Mouse (Mus musculus): ENCODE results near the gene Eif2s3x.
"Not testable (repeated sequence)": the region's sequence is repeated elsewhere in the genome, so short reads cannot be mapped to it uniquely, and the experiment has no call there.

Eif2s3x gene

DNA sequence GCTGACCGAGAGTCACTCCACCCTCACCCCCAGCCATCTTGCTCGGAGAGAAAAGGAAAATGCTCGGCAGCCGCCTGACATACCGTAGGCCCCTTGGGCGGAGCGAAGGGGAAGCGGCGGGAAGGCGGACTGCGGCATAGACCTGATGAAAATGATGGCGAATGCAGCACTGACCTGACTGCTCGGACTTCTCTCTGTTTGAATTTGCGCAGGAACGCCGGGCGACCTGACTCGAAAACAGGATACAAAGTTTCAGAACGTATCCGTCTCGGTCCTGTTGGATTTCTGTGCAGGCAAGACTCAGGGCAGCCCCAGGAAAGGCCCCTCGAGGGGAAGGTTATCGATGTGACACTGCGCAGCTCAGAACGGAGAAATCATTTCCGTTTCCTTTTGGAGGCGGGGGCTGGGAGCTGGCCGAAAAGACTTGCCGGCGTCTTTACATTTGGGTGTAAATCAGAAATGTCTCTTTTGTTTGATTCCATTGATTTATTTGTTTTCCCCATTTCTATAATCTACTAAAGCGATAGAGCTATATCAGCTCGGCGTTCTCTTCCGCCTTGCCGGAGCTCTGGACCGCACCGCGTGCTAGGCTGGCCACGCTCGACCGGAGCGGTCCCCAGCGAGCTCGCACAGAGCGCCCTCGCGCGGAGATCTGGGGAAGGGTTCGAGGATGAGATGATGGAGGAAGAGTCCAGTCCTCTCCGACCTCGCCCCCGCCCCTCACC lies at the start of gene Eif2s3x:
Gene Eif2s3x (minus strand): TSS at position 266 of the 725 bp plus-strand sequence.
- DNase-seq (ENCODE audit: low spot score), result peak; percentile 84

DNA sequence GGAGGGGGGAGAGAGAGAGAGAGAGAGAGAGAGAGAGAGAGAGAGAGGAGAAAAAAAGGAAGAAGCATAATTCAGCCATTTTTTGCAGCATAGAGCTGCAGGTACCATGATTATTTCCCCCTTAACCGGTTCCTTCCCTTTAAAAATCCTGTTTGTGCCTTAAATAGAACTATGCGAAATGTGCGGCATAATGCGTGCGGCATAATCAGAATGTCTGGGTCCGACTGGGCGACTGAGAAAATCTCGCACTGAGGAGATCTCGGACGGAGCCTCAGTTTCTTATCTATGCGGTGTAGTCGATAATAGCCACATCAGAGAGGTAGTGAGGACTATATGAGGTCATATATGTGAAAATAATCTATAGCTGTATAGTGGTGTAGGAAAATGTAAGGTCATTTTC lies 22.9 kb upstream of the Eif2s3x start:
- no peak for DNase-seq (ENCODE audit: low spot score)

DNA sequence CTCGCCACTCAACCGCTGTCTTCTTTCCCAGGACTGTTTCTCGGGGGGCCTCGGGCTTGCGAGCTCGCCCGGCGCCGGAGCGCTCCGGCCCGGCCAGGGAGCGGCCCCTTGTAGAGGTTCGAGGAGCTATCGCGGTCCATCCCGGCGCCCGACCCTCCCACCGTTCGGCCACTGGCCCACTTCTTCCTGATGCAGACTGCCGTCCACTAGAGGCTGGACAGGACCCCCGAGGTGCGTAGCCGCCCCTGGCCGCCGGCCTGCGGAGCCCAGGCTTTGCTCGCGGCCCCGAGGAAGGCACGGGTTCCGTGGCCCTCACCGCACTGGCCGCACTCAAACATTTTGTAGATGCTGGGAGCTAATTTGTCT lies 22.5 kb upstream of the Eif2s3x start:
- peak; percentile 46 for DNase-seq (ENCODE audit: low spot score)

DNA sequence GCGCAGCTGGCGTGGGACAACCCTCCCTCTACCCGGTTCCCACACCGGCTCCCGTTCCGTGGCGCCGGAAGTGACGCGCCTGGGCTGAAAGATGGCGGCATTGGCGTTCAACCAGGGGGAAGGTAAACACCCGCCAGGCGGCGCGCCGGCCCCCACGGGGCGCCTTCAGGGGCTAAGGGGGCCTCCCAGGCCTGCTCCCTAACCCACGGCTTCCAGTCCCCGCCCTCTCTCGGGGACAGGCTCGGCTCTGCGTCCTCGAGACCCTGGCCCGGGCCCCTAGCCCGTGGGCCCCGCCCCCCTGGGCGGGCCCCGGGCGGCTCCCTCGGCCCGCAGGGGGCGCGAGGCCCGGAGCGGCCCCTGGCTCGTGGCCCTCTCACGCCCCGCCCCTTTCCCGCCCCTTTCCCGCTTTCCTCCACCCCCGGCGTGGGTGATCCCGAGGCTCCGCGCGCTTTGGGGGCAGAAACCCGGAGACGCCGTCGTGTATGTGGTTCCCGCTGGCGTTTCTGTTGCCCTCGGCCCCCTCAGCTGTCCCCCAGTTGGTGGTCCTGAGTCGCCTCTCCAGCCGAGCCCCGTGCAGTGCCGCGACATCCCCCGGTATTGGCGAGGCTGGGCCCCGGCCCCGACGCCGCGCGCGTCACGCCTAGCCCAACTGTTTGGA lies 22.0 kb upstream of the Eif2s3x start, which contains the start of gene Klhl15:
Gene Klhl15 (plus strand): TSS at position 68 of the 658 bp plus-strand sequence.
- peak; percentile 90 for DNase-seq (ENCODE audit: low spot score)

DNA sequence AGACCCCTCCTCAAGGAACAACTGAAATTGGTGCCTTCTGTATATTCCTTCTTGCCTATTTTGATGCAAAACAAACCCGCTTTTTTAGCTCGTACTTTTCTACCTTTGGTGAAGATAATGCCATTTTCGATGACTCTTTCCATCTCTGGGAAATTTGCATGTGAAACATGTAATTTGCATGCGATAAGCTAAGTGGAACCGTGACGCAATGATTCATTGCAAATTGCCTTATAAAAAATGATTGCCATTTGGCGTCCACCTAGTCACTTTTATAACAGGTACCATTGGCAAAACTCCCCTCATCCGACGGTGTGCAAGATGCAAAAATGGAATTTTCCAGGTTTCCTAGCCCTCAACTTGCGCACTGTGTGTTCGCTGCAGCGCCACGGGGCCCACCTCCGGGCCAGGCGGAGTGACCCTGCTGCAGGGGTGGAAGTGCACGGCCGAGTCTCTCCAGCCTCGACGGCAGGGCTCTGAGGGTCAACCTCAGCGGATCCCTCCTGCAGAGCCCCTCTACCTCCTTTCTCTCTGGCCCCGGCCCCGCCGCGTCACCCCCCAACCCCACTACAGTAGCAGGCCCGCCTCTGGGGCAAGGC lies 21.4 kb upstream of the Eif2s3x start:
- DNase-seq (ENCODE audit: low spot score), result no peak

DNA sequence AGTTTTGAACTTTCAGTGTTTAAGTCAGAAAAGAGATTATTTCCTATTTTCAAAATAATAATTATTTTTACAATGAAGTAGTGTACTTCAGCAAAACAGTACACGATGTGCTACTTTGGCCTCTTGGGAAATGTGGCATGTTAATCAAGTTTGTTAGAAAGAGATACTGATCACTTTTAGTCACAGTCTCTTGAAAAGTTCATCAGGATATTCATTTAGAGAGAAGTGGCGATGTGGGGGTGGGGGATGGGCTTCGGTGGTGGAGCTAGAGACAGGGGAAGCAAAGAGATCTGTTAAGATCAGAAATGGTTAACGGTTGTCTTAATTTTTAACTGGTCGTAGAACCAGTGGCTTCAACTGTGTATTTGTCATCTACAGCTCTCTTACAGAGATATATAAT lies 20.8 kb upstream of the Eif2s3x start:
- DNase-seq (ENCODE audit: low spot score), result peak; percentile 38

DNA sequence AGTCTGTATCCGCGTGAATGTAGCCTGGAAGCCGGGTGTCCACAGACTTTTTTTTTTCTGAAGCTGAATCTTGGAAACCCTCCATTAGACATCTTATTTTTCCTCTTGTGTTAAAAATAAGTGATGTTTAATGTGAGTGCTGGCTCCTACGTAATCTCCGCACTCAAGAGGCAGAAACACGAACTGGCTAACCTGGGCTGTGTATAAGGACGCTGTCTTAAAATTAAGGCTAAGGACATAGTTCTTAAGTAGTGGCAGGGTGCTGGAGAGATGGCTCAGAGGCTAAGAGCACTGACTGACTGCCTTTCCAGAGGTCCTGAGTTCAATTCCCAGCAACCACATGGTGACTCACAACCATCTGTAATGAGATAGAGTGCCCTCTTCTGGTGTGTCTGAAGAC lies 722 bp upstream of the Eif2s3x start:
- no peak for DNase-seq (ENCODE audit: low spot score)

DNA sequence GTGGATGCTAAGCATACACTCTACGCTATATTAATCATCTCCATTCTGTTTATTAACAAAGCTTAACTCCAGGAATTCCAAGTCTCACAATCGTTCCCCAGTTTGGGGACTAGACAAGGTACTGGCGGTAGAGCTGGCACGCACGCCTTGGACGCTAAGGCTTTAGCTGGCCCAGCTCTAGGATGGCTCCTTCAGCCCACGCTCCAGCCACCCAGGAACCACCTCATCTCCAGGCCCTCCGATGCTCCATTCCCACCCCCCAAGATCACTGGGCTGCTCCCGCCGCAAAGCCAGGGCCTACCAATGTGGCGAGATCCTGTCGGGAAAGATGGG lies 432 bp downstream of the Eif2s3x start:
- no peak for DNase-seq (ENCODE audit: low spot score)

DNA sequence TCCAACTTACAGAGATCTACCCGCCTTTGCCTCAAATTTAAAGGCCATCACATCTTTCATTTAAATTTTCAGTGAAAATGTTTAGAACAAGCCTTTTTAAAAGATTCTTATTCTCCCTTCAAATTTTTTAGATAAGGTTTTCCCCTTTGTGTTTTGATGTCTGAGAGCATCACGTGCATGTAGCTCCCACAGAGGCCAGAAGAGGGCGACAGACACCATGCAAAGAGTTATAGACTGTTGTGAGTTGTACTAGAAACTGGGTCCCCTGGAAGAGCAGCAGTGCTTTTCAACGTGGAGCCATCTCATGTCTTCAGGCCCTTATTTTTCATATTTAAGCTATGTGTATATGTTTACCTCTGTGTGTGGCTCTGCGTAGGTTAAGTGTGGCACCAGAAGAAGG lies 14.9 kb downstream of the Eif2s3x start:
- DNase-seq (ENCODE audit: low spot score), result no peak

DNA sequence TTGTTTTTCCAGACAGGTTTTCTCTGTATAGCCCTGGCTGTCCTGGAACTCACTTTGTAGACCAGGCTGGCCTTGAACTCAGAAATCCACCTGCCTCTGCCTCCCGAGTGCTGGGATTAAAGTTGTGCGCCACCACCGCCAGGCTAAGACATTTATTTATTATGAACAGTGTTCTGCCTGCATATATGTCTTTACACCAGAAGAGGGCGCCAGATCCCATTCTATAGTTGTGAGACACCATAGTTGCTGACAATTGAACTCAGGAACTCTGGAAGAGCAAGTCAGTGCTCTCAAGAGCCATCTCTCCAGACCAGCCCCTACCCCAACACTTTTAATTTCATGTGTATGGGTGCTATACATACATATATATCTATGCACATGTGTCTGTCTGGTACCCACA lies 18.8 kb downstream of the Eif2s3x start:
- not testable (repeated sequence) for DNase-seq (ENCODE audit: low spot score)

DNA sequence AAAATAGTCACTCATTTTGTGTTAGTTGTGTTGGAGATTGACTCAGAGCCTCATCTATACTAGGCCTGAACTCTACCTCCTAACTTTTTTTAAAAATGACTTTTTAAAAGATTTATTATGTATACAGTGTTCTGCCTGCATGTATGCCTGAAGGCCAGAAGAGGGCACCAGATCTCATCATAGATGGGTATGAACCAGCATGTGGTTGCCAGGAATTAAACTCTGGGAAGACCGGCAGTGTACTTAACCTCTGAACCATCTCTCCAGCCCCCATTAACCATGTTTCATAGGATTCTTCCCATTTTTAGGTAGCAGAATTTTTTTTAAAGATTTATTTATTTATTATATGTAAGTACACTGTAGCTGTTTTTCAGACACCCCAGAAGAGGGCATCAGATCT lies 27.5 kb downstream of the Eif2s3x start:
- no peak for DNase-seq (ENCODE audit: low spot score)

DNA sequence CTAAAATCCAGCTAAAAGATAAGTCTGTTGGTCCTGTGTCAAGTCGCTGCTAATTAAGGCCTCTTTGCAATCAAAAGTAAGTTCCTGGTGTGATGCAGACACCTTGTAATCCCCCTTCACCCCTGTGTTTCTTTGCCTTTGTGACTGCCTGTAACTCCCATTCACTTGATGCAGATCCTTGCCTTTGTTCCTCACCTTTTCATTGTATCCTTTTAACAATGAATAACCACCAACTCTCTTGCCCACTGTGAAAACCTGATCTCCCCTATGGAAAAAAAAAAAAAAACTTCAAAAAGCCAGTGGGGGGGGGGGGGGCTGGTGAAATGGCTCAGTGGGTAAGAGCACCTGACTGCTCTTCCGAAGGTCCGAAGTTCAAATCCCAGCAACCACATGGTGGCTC lies 28.8 kb downstream of the Eif2s3x start:
- DNase-seq (ENCODE audit: low spot score), result no peak

DNA sequence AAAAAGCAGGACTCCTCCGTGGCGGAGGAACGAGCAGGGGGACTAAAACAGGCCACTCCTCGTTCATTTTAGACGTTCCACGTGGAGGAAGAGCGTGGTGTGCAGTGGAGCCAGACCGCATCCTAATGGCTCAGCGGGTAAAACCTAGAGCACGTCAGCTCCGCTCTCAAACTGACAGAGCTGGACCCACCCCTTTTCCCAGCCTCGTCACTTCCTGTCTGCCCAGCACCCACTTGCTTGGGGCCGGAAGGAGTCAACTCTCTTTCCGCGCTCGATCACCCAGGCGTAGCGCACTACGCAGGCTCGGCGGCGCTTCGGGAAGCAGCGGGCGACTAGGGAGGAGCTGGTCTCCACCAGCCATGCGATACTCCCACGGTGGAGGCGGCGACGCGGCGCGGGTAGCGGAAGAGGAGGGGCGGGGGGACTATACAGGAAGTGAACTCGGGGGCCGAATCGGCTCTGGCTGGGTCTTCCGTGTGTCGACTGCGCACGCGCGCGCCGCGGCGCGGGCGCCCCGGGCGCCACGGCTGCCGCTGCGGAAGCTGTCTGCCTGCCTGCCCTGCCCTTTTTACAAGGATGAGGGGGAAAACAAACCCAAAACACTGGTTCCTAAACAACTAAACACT lies 34.8 kb downstream of the Eif2s3x start:
- peak; percentile 85 for DNase-seq (ENCODE audit: low spot score)

DNA sequence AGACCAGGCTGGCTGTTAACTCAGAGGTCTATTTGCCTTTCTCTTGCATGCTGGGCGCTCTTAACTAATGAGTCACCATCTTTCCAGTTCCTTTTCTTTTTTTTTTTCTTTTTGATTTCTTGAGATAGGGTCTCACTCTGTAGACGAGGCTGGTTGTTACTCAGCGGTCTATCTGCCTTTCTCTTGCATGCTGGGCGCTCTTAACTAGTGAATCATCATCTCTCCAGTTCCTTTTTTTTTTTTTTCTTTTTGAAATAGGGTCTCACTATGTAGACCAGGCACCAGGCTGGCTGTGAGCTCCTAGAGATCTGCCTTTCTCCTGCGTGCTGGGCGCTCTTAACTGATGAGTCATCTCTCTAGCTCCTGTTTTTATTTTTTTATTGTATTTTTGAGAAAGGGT lies 43.3 kb downstream of the Eif2s3x start:
- no peak for DNase-seq (ENCODE audit: low spot score)

DNA sequence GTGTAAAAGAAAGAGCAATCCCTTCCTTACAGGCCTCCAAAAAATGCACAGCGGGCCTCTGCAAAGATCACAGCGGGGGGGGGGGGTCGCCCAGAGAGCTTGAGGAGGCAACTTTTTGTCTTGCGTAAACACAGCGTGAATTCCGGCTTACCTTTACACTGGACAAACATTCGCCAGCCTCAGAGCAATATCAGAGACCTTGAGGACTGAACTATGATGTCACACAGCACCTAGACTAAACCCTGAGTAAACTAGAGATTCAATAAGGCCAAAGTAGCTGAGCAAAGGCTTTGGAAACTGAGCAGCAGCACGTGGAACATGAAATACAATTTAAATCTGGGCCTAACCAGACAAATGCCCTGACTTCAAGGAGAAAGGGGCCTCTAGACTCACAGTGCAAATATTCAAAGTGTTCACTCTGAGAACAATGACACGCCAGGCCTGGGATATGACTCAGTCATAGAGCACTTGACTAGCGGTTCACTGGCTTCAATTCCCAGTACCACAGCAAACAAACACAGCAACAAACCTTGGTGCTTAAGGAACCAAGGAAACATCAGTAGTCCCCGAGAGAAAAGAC lies 60.3 kb downstream of the Eif2s3x start:
- DNase-seq (ENCODE audit: low spot score), result no peak

DNA sequence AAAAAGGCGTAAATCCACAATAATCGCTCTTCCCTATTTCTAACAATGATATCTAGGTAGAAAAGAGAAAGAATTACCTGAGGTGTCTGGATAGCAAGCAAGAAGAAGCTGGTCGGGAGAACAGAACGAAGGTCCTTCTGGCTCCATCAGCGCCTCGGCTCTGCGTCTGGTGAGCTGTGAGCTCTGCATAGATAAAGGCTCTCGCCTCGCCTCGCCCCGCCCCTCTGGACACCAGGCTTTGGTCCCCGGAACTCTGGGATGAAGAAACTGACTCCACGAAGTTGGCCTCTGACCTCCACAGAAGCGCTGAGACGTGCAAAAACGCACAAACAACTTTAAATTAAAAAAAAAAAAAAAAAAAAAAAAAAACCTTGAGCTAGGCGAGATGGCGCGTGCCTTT lies 62.2 kb downstream of the Eif2s3x start:
- DNase-seq (ENCODE audit: low spot score), result no peak

DNA sequence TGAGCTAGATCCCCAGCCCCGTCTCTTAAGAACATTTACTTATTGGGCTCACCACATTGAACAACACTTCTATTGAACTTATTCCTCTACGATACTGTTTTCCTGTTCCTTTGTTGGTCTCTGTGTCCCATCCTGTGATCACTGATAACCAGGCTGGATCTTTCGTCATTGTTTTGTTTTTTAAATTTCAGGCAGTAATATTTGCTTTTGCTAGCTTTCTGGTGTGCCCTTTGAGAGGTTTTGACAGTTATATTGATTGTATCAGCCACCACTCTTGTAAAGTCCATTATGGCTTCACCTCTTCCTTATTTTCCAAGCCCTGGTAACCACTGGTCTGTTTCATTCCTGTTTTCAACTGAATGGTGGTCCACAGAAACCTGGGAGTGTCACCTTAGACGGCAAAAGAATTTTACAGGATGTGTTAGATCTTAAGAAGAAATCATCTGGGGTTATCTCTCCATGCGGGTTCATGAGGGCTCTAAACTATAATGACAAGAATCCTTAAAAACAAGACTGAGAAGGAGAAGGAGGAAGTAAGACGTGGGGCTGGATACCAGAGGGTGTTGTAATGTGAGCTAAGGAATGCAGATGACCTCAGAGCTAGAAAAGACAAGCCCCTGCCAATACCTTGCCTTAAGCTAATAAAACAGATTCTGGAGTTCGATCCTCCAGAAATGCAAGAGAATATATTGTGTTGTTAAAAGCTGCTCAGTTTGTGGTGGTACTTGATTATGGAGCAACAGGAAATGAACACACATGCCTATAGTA lies 70.5 kb downstream of the Eif2s3x start:
- no peak for DNase-seq (ENCODE audit: low spot score)

DNA sequence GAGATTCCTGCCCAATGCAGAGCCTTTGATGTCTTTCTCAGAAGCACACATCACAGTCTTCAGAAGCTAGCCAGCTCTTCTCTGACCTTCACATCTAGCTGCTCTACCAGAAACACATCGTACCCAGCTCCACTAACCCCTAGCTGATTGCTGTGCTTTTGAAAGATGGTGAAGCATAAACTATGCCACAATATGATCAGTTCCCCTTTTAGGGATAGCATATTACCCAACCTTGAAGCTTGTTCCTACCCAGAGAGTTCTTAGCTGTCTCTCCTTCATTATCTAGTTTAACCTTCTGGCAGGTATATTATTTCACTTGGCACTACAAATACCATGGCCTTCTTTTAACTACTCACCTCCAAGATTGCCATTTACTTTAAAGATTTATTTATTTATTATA lies 72.6 kb downstream of the Eif2s3x start:
- no peak for DNase-seq (ENCODE audit: low spot score)
